Mouse (Mus musculus) forebrain, embryonic 14.5 days (tissue): ENCODE measurements around the gene Usp33. TPM values are rescaled to one million over a fixed set of nuclear protein-coding genes. Genes with fewer than 3 reads are reported as not detected.
"Not testable (repeated sequence)": the region's sequence is repeated elsewhere in the genome, so short reads cannot be mapped to it uniquely, and the experiment has no call there.

ENCODE experiments used
- ATAC-seq: fragments of 200-750 bp; cut with Nextera tagmentation; 2 replicates; pipeline ENCODE4 v1.8.0; 2017; ENCODE audit warnings: mild to moderate bottlenecking, moderate library complexity
- DNase-seq: peaks from one replicate; pipeline ENCODE4 v3.0.0-alpha.2; 2015; ENCODE audit warnings: low spot score
- H3K27ac ChIP-seq: fragments of 300-500 bp; sonication (generic); 2 replicates; pipeline ENCODE4 v1.5.1; 2014; ENCODE audit warnings: low read depth, mild to moderate bottlenecking, control low read depth, low read length, moderate library complexity
- H3K27me3 ChIP-seq: fragments of 300-500 bp; sonication (generic); replicated peaks from 2 replicates; pipeline ENCODE4 v1.6.1; 2014; ENCODE audit warnings: low read length, control low read depth, mixed read lengths; ENCODE audit not compliant: control insufficient read depth, insufficient read depth
- H3K36me3 ChIP-seq: fragments of 300-500 bp; sonication (generic); 2 replicates; pipeline ENCODE4 v1.6.1; 2014; ENCODE audit warnings: low read length, control low read depth; ENCODE audit not compliant: control insufficient read depth, insufficient read depth
- H3K4me1 ChIP-seq: fragments of 300-500 bp; sonication (generic); 2 replicates; pipeline ENCODE4 v1.6.1; 2014; ENCODE audit warnings: antibody characterized with exemption, low read length, control low read depth; ENCODE audit not compliant: control insufficient read depth, insufficient read depth
- H3K4me2 ChIP-seq: fragments of 300-500 bp; sonication (generic); 2 replicates; pipeline ENCODE4 v1.6.1; 2014; ENCODE audit warnings: mild to moderate bottlenecking, control low read depth, low read length
- H3K4me3 ChIP-seq: fragments of 300-500 bp; sonication (generic); 2 replicates; pipeline ENCODE4 v1.5.1; 2014; ENCODE audit warnings: low read depth, low read length, control low read depth
- H3K9ac ChIP-seq: fragments of 300-500 bp; sonication (generic); 2 replicates; pipeline ENCODE4 v1.6.1; 2014; ENCODE audit warnings: mild to moderate bottlenecking, low read length, control low read depth, moderate library complexity
- H3K9me3 ChIP-seq: fragments of 300-500 bp; sonication (generic); replicated peaks from 2 replicates; pipeline ENCODE4 v1.6.1; 2016; ENCODE audit warnings: low read length, control low read depth, mixed read lengths; ENCODE audit not compliant: control insufficient read depth
- WGBS: fragments of 180-500 bp; shearing (Covaris S2); extraction: QIAGEN DNeasy Blood & Tissue Kit; methylation state at CpG from one replicate; pipeline ENCODE4 v1.1.7; 2014; 5-methylcytosine and 5-hydroxymethylcytosine counted together
- polyA plus RNA-seq: library from polyadenylated mRNA; unstranded; fragments of >200 nt; fragmentation: Nextera tagmentation; extraction: Ambion mirVana; gene quantifications from 2 replicates; pipeline ENCODE4 v1.2.1, GENCODE M21; 2014

Gene Usp33
- polyA plus RNA-seq, 1 experiment from 2014 or later, result 85.4 TPM

GRCm38 (mm10) chr3:152314666-152315065 lies 31.6 kb upstream of the Usp33 start:
- H3K4me1 ChIP-seq, H3K4me3 ChIP-seq, H3K27ac ChIP-seq, ATAC-seq, DNase-seq, H3K4me2 ChIP-seq, H3K27me3 ChIP-seq, H3K9me3 ChIP-seq, H3K9ac ChIP-seq: not testable (repeated sequence)
- peaks cover 22% of the 10 kb centered on the region for H3K36me3 ChIP-seq
- WGBS, result 76% methylated on average over 14 of the region's 14 CpGs

- Histone ChIP-seq H3K4me3 (no peak overlapping the region), H3K4me1 (no peaks in the 10 kb centered on the region), H3K9ac (no peak overlapping the region), H3K4me2 (no peak overlapping the region), H3K27me3 (no peaks in the 10 kb centered on the region), H3K27ac (no peak overlapping the region), H3K36me3 (peaks cover 20% of the 10 kb centered on the region), H3K9me3 (no peaks in the 10 kb centered on the region)
- DNase-seq (peak; percentile 76), ATAC-seq (peak; percentile 79)
- 13% methylated on average over 7 of the region's 7 CpGs for WGBS
Observed at GRCm38 (mm10) chr3:152315613-152316012, 30.7 kb upstream of the Usp33 start.

GRCm38 (mm10) chr3:152316447-152317173 lies 29.7 kb upstream of the Usp33 start:
- not testable (repeated sequence) for H3K4me1 ChIP-seq, ATAC-seq, H3K4me2 ChIP-seq, H3K27ac ChIP-seq, H3K9me3 ChIP-seq, H3K9ac ChIP-seq, H3K27me3 ChIP-seq, DNase-seq, H3K4me3 ChIP-seq
- H3K36me3 ChIP-seq, result peaks cover 29% of the 10 kb centered on the region
- WGBS, result 85% methylated on average over 9 of the region's 9 CpGs

- Histone ChIP-seq H3K36me3 (peaks cover 24% of the 10 kb centered on the region), H3K9ac (no peak overlapping the region)
Observed at GRCm38 (mm10) chr3:152320972-152321645, 25.2 kb upstream of the Usp33 start.

GRCm38 (mm10) chr3:152321765-152322547 lies 24.3 kb upstream of the Usp33 start:
- Histone ChIP-seq H3K4me3 (no peak overlapping the region), H3K4me1 (no peaks in the 10 kb centered on the region), H3K36me3 (peaks cover 24% of the 10 kb centered on the region), H3K4me2 (no peak overlapping the region), H3K27ac (no peak overlapping the region), H3K9ac (no peak overlapping the region), H3K27me3 (no peaks in the 10 kb centered on the region), H3K9me3 (no peaks in the 10 kb centered on the region)
- DNase-seq (no peak), ATAC-seq (no peak)
- 98% methylated on average over 8 of the region's 8 CpGs for WGBS

More at GRCm38 (mm10) chr3:152320972-152321645, 25.2 kb upstream of the Usp33 start:
- H3K4me1 ChIP-seq, result no peaks in the 10 kb centered on the region
- no peak overlapping the region for H3K4me3 ChIP-seq
- H3K4me2 ChIP-seq, result no peak overlapping the region
- ATAC-seq, result no peak
- H3K9me3 ChIP-seq, result no peaks in the 10 kb centered on the region
- H3K27ac ChIP-seq, result no peak overlapping the region
- no peaks in the 10 kb centered on the region for H3K27me3 ChIP-seq
- 89% methylated on average over 10 of the region's 10 CpGs for WGBS
- no peak for DNase-seq

GRCm38 (mm10) chr3:152332104-152332503 lies 14.2 kb upstream of the Usp33 start:
- Histone ChIP-seq H3K4me1 (no peaks in the 10 kb centered on the region), H3K9me3 (no peaks in the 10 kb centered on the region), H3K27me3 (no peaks in the 10 kb centered on the region), H3K36me3 (peaks cover 46% of the 10 kb centered on the region), H3K9ac (no peak overlapping the region), H3K4me3 (no peak overlapping the region), H3K27ac (no peak overlapping the region), H3K4me2 (no peak overlapping the region)
- 92% methylated on average over 6 of the region's 6 CpGs for WGBS
- DNase-seq, result no peak
- no peak for ATAC-seq

- Histone ChIP-seq H3K27me3 (no peaks in the 10 kb centered on the region), H3K9ac (no peak overlapping the region), H3K4me3 (no peak overlapping the region), H3K4me2 (no peak overlapping the region), H3K27ac (no peak overlapping the region), H3K36me3 (peaks cover 52% of the 10 kb centered on the region), H3K4me1 (no peaks in the 10 kb centered on the region), H3K9me3 (no peaks in the 10 kb centered on the region)
- no peak for ATAC-seq
- no peak for DNase-seq
- WGBS, result 93% methylated on average over 15 of the region's 15 CpGs
Observed at GRCm38 (mm10) chr3:152332545-152333300, 13.6 kb upstream of the Usp33 start.

GRCm38 (mm10) chr3:152333641-152334040 lies 12.6 kb upstream of the Usp33 start:
- Histone ChIP-seq H3K36me3 (peaks cover 54% of the 10 kb centered on the region), H3K9me3 (no peaks in the 10 kb centered on the region), H3K4me3 (no peak overlapping the region), H3K4me1 (no peaks in the 10 kb centered on the region), H3K27me3 (no peaks in the 10 kb centered on the region), H3K9ac (no peak overlapping the region), H3K27ac (no peak overlapping the region), H3K4me2 (no peak overlapping the region)
- 93% methylated on average over 10 of the region's 10 CpGs for WGBS
- no peak for DNase-seq
- ATAC-seq, result no peak
